Mouse (Mus musculus) bone marrow macrophage, adult 2 months (primary cell): ENCODE results near the gene Higd1b.

Experiments
- CTCF ChIP-seq: IDR thresholded peaks from 2 replicates; pipeline ENCODE4 v1.5.1; 2012; ENCODE audit warnings: low read depth, mild to moderate bottlenecking, low read length, moderate library complexity
- POLR2A ChIP-seq: IDR thresholded peaks from 2 replicates; pipeline ENCODE4 v1.6.1; 2012; ENCODE audit warnings: mild to moderate bottlenecking, low read depth, low read length, borderline replicate concordance

DNA sequence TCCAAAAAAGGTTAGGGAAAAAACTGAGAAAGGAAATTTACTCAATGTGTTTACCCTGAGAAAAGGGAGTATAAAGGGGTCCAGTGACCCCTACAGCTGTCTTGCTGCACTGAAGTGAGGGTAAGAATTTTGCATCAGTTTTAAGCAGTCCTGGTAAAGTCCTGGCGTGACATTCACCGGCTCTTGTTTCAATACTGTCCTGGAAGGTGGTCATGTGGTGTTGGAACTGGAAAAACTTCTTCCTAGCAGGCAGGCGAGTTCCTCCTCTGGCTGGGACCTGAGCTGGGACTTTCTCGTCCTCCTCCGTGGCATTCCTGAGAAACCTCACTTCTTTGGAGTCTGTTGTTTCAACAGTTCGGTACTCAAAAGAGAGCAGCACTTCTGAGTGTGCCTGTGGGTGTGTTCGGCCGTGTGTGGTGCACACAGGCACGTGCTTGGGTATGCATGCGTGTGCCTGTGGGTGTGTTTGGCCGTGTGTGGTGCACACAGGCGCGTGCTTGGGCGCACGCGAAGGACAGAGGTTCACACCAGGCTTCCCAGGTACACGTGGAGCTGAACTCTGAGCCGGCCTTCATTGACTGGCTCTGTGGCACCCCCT is 2.9 kb upstream of the Higd1b start:
- no peak for TF ChIP-seq CTCF
- TF ChIP-seq POLR2A = no peak
